Mouse (Mus musculus): ENCODE results near the gene Prdm9. TPM values are rescaled to one million over a fixed set of nuclear protein-coding genes. Genes with fewer than 3 reads are reported as not detected.
A peak's percentile ranks its signal among the peaks of the same experiment; 100 is the strongest.

Gene Prdm9
- polyA plus RNA-seq, 1 experiment from 2014 or later, result 1.3 TPM

- no peaks in the 10 kb centered on the region for H3K9me3 ChIP-seq (ENCODE audit: low read length)
- H3K4me2 ChIP-seq (replicated peaks; ENCODE audit: low read depth, low read length), result no peak overlapping the region
- no peak overlapping the region for H3K4me3 ChIP-seq (ENCODE audit: low read depth, low read length)
Observed at GRCm38 (mm10) chr17:15535162-15535800, 28.9 kb downstream of the Prdm9 start.

DNA sequence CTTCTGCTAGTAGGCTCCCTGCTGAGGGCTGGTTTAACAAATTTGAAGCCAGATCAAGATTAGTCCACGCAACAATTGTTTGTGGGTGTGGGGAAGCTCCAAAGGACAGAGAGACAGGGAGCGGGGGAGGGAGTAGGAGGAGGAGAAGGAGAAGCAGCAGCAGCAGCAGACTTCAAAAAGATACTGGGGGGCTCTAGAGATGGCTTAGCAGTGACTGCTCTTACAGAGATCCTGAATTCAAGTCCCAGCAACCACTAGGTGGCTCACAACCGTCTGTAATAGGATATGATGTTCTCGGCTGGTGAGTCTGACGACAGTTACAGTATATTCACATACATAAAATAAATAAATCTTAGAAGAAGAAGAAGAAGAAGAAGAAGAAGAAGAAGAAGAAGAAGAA is 34.0 kb downstream of the Prdm9 start:
- WGBS, result 11% methylated on average over 5 of the region's 5 CpGs
- Histone ChIP-seq H3K27me3 (replicated peaks; ENCODE audit: insufficient read depth, low read length) (no peaks in the 10 kb centered on the region), H3K27ac (ENCODE audit: low read length) (no peak overlapping the region), H3K36me3 (ENCODE audit: insufficient read depth, low read length) (no peaks in the 10 kb centered on the region), H3K4me2 (replicated peaks; ENCODE audit: low read depth, low read length) (no peak overlapping the region), H3K9me3 (ENCODE audit: low read length) (no peaks in the 10 kb centered on the region), H3K4me3 (ENCODE audit: low read depth, low read length) (no peak overlapping the region), H3K9ac (replicated peaks; ENCODE audit: low read depth) (no peak overlapping the region), H3K4me1 (ENCODE audit: insufficient read depth, low read depth, low read length) (peaks cover 6% of the 10 kb centered on the region; the same call in 1 of the 2 replicates)
- TF ChIP-seq EP300 (IDR thresholded peaks at IDR 0.05) (no peak), CTCF (IDR thresholded peaks at IDR 0.05) (peak; percentile 64)
- ATAC-seq (no peak), DNase-seq (ENCODE audit: low spot score) (peak; percentile 54)

More at GRCm38 (mm10) chr17:15535162-15535800, 28.9 kb downstream of the Prdm9 start:
- H3K27me3 ChIP-seq (replicated peaks; ENCODE audit: insufficient read depth, low read length), result no peaks in the 10 kb centered on the region
- peaks cover 7% of the 10 kb centered on the region; the same call in 1 of the 2 replicates for H3K4me1 ChIP-seq (ENCODE audit: insufficient read depth, low read depth, low read length)
- WGBS, result 67% methylated on average over 10 of the region's 11 CpGs
- no peak overlapping the region for H3K9ac ChIP-seq (replicated peaks; ENCODE audit: low read depth)
- DNase-seq (ENCODE audit: low spot score) (no peak), ATAC-seq (no peak)
- H3K36me3 ChIP-seq (ENCODE audit: insufficient read depth, low read length), result no peaks in the 10 kb centered on the region
- no peak for TF ChIP-seq EP300 (IDR thresholded peaks at IDR 0.05)
- no peak for TF ChIP-seq CTCF (IDR thresholded peaks at IDR 0.05)
- no peak overlapping the region for H3K27ac ChIP-seq (ENCODE audit: low read length)

- H3K9ac ChIP-seq (replicated peaks; ENCODE audit: low read depth), result no peak overlapping the region
- WGBS, result 78% methylated on average over 2 of the region's 2 CpGs
- TF ChIP-seq CTCF (IDR thresholded peaks at IDR 0.05) (no peak), EP300 (IDR thresholded peaks at IDR 0.05) (no peak)
Observed at GRCm38 (mm10) chr17:15528887-15529286, 35.3 kb downstream of the Prdm9 start.

GRCm38 (mm10) chr17:15527811-15528136 is 36.4 kb downstream of the Prdm9 start:
- no peak for ATAC-seq
- Histone ChIP-seq H3K36me3 (ENCODE audit: insufficient read depth, low read length) (no peaks in the 10 kb centered on the region; the same call in 1 of the 2 replicates), H3K9me3 (ENCODE audit: low read length) (no peaks in the 10 kb centered on the region), H3K4me2 (replicated peaks; ENCODE audit: low read depth, low read length) (peak overlapping the region; percentile 94), H3K4me3 (ENCODE audit: low read depth, low read length) (peak overlapping the region; percentile 56), H3K27ac (ENCODE audit: low read length) (peak overlapping the region; percentile 22; the same call in 1 of the 2 replicates), H3K4me1 (ENCODE audit: insufficient read depth, low read depth, low read length) (peaks cover 6% of the 10 kb centered on the region; the same call in 1 of the 2 replicates), H3K27me3 (replicated peaks; ENCODE audit: insufficient read depth, low read length) (no peaks in the 10 kb centered on the region), H3K9ac (replicated peaks; ENCODE audit: low read depth) (no peak overlapping the region)
- 36% methylated on average over 3 of the region's 3 CpGs for WGBS
- no peak for DNase-seq (ENCODE audit: low spot score)
- TF ChIP-seq EP300 (IDR thresholded peaks at IDR 0.05), result no peak
- TF ChIP-seq CTCF (IDR thresholded peaks at IDR 0.05), result no peak

More at GRCm38 (mm10) chr17:15528887-15529286, 35.3 kb downstream of the Prdm9 start:
- no peak overlapping the region for H3K4me3 ChIP-seq (ENCODE audit: low read depth, low read length)
- H3K4me2 ChIP-seq (replicated peaks; ENCODE audit: low read depth, low read length), result no peak overlapping the region
- H3K36me3 ChIP-seq (ENCODE audit: insufficient read depth, low read length), result no peaks in the 10 kb centered on the region; the same call in 1 of the 2 replicates
- no peak overlapping the region for H3K27ac ChIP-seq (ENCODE audit: low read length)
- no peaks in the 10 kb centered on the region for H3K9me3 ChIP-seq (ENCODE audit: low read length)
- H3K4me1 ChIP-seq (ENCODE audit: insufficient read depth, low read depth, low read length), result peaks cover 6% of the 10 kb centered on the region; the same call in 1 of the 2 replicates
- no peak for DNase-seq (ENCODE audit: low spot score)
- no peak for ATAC-seq
- H3K27me3 ChIP-seq (replicated peaks; ENCODE audit: insufficient read depth, low read length), result no peaks in the 10 kb centered on the region

DNA sequence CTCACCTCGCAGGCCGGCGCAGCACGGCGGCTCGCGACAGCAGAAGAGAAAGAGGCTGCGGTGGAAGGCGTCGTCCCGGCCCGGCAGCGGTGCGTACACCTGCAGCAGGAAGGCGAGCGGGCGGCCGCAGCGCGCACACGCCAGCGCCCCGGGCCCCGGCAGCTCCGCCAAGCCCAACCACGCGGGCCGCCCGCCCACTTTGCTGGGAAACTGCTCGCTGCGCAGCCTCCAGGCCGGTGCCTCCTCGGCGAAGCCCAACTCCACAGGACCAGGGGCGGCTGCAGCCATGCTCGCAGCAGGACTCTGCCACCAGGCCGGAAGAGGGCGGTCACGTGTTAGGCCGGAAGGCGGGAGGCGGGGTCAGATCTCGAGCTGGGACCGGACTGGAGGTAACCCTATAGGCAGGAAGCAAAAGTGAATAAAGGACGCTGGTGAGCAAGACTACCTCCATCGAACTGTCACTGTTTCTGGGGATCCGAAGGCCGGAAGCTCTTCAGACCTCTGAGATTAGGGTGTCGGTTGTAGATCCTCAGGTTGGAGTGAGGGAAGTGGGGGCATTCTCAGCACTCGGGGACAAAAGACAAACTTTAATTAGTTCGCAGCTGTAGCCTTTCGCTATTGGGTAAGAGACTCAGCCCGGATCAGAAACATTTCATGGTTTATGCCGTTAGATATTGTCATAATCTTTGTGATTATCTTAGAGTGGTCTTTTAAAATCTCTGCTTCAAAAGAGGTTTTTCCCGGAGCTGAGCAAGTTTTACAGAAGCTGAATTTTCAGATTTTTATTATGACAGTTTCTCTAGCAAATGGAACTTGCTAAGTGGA is 37.0 kb downstream of the Prdm9 start, which contains the start of gene Pdcd2:
Gene Pdcd2, minus strand, starts transcription at position 316 of the 825 bp plus-strand sequence.
- Histone ChIP-seq H3K9ac (replicated peaks; ENCODE audit: low read depth) (peak within 1 kb of the TSS; percentile 55), H3K36me3 (ENCODE audit: insufficient read depth, low read length) (peaks cover 2% of the 10 kb centered on the region; the same call in 1 of the 2 replicates), H3K27me3 (replicated peaks; ENCODE audit: insufficient read depth, low read length) (no peaks in the 10 kb centered on the region), H3K4me1 (ENCODE audit: insufficient read depth, low read depth, low read length) (peaks cover 6% of the 10 kb centered on the region; the same call in 1 of the 2 replicates), H3K4me2 (replicated peaks; ENCODE audit: low read depth, low read length) (peak within 1 kb of the TSS; percentile 94), H3K4me3 (ENCODE audit: low read depth, low read length) (peak within 1 kb of the TSS; percentile 56), H3K9me3 (ENCODE audit: low read length) (no peaks in the 10 kb centered on the region), H3K27ac (ENCODE audit: low read length) (peak within 1 kb of the TSS; percentile 22)
- peak; percentile 100 for ATAC-seq
- WGBS, result under 1% methylated on average over 40 of the region's 55 CpGs
- DNase-seq (ENCODE audit: low spot score), result peak; percentile 97
- peak; percentile 59 for TF ChIP-seq CTCF (IDR thresholded peaks at IDR 0.05)
- no peak for TF ChIP-seq EP300 (IDR thresholded peaks at IDR 0.05)

GRCm38 (mm10) chr17:15526304-15526703 is 37.9 kb downstream of the Prdm9 start:
- Histone ChIP-seq H3K4me2 (replicated peaks; ENCODE audit: low read depth, low read length) (peak overlapping the region; percentile 94), H3K27me3 (replicated peaks; ENCODE audit: insufficient read depth, low read length) (no peaks in the 10 kb centered on the region), H3K27ac (ENCODE audit: low read length) (no peak overlapping the region), H3K9me3 (ENCODE audit: low read length) (no peaks in the 10 kb centered on the region), H3K36me3 (ENCODE audit: insufficient read depth, low read length) (peaks cover 6% of the 10 kb centered on the region; the same call in 1 of the 2 replicates), H3K4me3 (ENCODE audit: low read depth, low read length) (peak overlapping the region; percentile 56), H3K9ac (replicated peaks; ENCODE audit: low read depth) (peak overlapping the region; percentile 55; the same call in 1 of the 2 replicates), H3K4me1 (ENCODE audit: insufficient read depth, low read depth, low read length) (peaks cover 6% of the 10 kb centered on the region; the same call in 1 of the 2 replicates)
- ATAC-seq, result no peak
- no peak for DNase-seq (ENCODE audit: low spot score)
- WGBS, result 9% methylated on average over 10 of the region's 10 CpGs
- no peak for TF ChIP-seq EP300 (IDR thresholded peaks at IDR 0.05)
- no peak for TF ChIP-seq CTCF (IDR thresholded peaks at IDR 0.05)

All from lung, postnatal 0 days (tissue).